Mouse (Mus musculus) lung, embryonic 14.5 days (tissue): ENCODE data around the gene Pigu. TPM values are rescaled to one million over a fixed set of nuclear protein-coding genes. Genes with fewer than 3 reads are reported as not detected.

Experiments
- ATAC-seq: fragments of 200-750 bp; cut with Nextera tagmentation; 2 replicates; pipeline ENCODE4 v1.8.0; 2017; ENCODE audit warnings: mild to moderate bottlenecking, moderate TSS enrichment, moderate library complexity; ENCODE audit not compliant: insufficient read depth
- DNase-seq: peaks from one replicate; pipeline ENCODE4 v3.0.0-alpha.2; 2015
- H3K27ac ChIP-seq: fragments of 300-500 bp; sonication (generic); 2 replicates; pipeline ENCODE4 v1.5.1; 2014; ENCODE audit warnings: low read depth, mild to moderate bottlenecking, moderate library complexity
- H3K27me3 ChIP-seq: fragments of 300-500 bp; sonication (generic); 2 replicates; pipeline ENCODE4 v1.6.1; 2014; ENCODE audit warnings: low read length, control low read depth; ENCODE audit not compliant: insufficient read depth
- H3K36me3 ChIP-seq: fragments of 300-500 bp; sonication (generic); 2 replicates; pipeline ENCODE4 v1.6.1; 2014; ENCODE audit warnings: control low read depth; ENCODE audit not compliant: insufficient read depth
- H3K4me1 ChIP-seq: fragments of 300-500 bp; sonication (generic); 2 replicates; pipeline ENCODE4 v1.6.1; 2014; ENCODE audit warnings: antibody characterized with exemption, control low read depth; ENCODE audit not compliant: insufficient read depth
- H3K4me2 ChIP-seq: fragments of 300-500 bp; sonication (generic); 2 replicates; pipeline ENCODE4 v1.6.1; 2014; ENCODE audit warnings: mild to moderate bottlenecking
- H3K4me3 ChIP-seq: fragments of 300-500 bp; sonication (generic); 2 replicates; pipeline ENCODE4 v1.5.1; 2014; ENCODE audit warnings: low read depth, low read length
- H3K9ac ChIP-seq: fragments of 300-500 bp; sonication (generic); 2 replicates; pipeline ENCODE4 v1.6.1; 2014
- H3K9me3 ChIP-seq: fragments of 300-500 bp; sonication (generic); 2 replicates; pipeline ENCODE4 v1.6.1; 2016; ENCODE audit warnings: low read depth, low read length, control low read depth
- CTCF ChIP-seq: IDR thresholded peaks from 2 replicates; pipeline ENCODE4 v1.5.1; 2016; ENCODE audit warnings: antibody characterized with exemption, low read depth
- WGBS: fragments of 180-500 bp; shearing (Covaris S2); extraction: QIAGEN DNeasy Blood & Tissue Kit; methylation state at CpG from one replicate; pipeline ENCODE4 v1.1.7; 2014; 5-methylcytosine and 5-hydroxymethylcytosine counted together
- polyA plus RNA-seq: library from polyadenylated mRNA; unstranded; fragments of >200 nt; fragmentation: Nextera tagmentation; extraction: Ambion mirVana; gene quantifications from 2 replicates; pipeline ENCODE4 v1.2.1, GENCODE M21; 2014

Pigu gene
- polyA plus RNA-seq, 1 experiment from 2014 or later = 54.0 TPM

DNA sequence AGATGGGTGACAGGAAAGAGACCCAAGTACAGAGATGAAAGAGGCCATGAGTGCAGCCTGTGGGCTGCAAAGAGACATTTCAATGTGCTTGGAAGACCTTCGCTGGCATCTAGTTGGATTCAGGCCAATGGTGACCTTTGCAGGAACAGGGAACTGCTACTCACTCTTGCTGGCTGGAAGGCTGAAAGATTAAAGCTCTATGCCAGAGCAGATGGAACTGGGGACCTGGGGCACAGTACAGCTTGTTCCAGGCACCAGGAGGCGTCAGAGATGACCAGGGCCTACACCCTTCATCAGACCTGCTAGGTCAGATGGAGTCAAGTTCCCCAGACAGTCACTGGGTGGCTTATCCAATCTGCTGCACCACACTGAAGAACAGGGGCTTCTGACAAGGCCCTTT lies 63.8 kb downstream of the Pigu start:
- Histone ChIP-seq H3K9me3 (no peaks in the 10 kb centered on the region), H3K4me1 (no peaks in the 10 kb centered on the region), H3K27me3 (no peaks in the 10 kb centered on the region), H3K36me3 (peaks cover 76% of the 10 kb centered on the region), H3K4me2 (no peak overlapping the region), H3K27ac (no peak overlapping the region), H3K4me3 (no peak overlapping the region), H3K9ac (no peak overlapping the region)
- ATAC-seq (no peak), DNase-seq (no peak)
- WGBS = 74% methylated on average over 2 of the region's 2 CpGs
- TF ChIP-seq CTCF = no peak

DNA sequence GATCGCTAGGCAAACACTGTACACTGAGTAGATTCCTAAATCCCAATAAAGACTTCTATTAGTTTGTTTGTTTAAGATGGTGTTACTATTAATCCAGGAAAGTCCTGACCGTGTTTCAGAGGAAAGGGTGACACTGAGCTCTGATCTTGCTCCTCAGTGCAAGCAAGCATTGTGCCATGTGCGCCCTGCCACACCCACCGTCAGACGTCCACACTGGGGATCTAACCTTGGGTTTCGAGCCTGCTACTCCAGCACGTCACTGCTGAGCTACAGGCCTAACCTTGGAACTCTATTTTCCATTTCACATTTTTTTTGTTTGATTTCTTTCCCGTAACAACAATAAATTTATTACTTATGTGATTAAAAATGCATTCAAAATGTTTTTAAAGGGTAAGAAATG lies 67.2 kb downstream of the Pigu start:
- no peak for DNase-seq
- H3K36me3 ChIP-seq = peaks cover 44% of the 10 kb centered on the region

DNA sequence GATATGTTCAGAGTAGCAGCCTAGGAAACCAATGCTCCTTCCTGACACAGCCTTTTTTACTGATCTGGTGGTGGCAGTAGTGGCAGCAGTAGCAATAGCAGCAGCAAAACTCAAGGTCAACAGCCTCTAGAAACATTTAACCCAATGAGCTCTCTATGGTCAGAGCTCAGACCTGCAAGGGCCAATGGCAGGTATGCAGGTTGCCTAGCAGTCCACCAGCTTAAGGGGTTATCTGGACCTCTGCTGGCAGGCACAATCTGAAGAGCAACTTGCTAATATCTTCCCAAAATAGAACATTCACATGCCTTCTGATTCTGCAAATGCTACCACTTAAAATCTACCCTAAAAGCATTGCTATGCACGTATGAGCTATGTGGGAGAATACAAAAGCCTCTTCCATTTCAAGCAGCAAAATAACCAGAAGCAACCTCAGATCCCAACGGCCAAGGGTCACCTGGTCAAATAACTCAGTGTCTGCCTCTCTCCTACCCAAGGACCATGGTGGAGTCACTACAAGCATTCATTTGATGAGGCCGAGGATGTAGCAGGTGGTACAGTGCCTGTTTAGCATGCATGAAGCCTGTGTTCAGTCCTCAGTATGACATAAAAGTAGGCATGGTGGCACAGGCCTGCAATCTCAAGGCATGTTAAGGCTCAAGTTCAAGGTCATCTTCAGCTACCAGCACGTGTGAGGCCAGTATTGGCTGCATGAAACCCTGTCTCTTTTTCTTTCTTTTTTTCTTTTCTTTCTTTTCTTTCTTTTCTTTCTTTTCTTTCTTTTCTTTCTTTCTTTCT lies 69.6 kb downstream of the Pigu start:
- Histone ChIP-seq H3K27me3 (no peaks in the 10 kb centered on the region), H3K4me3 (no peak overlapping the region), H3K9ac (no peak overlapping the region), H3K9me3 (no peaks in the 10 kb centered on the region), H3K27ac (no peak overlapping the region), H3K36me3 (peaks cover 36% of the 10 kb centered on the region), H3K4me2 (no peak overlapping the region), H3K4me1 (no peaks in the 10 kb centered on the region)
- no peak for ATAC-seq
- WGBS = 83% methylated on average over 4 of the region's 4 CpGs
- DNase-seq = no peak
- no peak for TF ChIP-seq CTCF

More for the DNA sequence above, 67.2 kb downstream of the Pigu start:
- ATAC-seq = no peak
- TF ChIP-seq CTCF = no peak
- Histone ChIP-seq H3K4me2 (no peak overlapping the region), H3K27me3 (no peaks in the 10 kb centered on the region), H3K27ac (no peak overlapping the region), H3K9ac (no peak overlapping the region), H3K4me1 (no peaks in the 10 kb centered on the region), H3K9me3 (no peaks in the 10 kb centered on the region), H3K4me3 (no peak overlapping the region)
- 85% methylated on average over 8 of the region's 8 CpGs for WGBS

DNA sequence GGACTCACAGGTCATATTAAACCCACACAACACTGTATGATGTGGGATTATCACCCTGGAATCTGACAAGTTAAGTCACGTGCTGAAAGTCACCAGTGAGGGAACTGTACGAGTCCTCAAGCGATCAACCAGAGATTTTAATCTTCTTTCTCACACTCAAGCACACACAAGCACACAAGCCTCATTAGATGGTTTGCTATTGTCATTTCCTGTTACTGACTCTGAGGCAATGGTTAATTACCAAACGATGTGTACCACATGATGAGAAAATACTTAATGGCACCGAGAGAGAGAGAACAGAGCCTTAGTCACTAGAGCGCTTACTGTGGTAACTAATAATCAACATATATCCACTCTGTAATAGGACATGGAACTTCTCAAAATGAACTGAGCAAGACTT lies 71.5 kb downstream of the Pigu start:
- H3K9me3 ChIP-seq = no peaks in the 10 kb centered on the region
- DNase-seq = no peak
- no peaks in the 10 kb centered on the region for H3K27me3 ChIP-seq
- ATAC-seq = no peak
- WGBS = 85% methylated on average over 6 of the region's 6 CpGs
- H3K4me1 ChIP-seq = no peaks in the 10 kb centered on the region
- no peak overlapping the region for H3K4me2 ChIP-seq
- H3K4me3 ChIP-seq = no peak overlapping the region
- TF ChIP-seq CTCF = no peak
- peaks cover 21% of the 10 kb centered on the region for H3K36me3 ChIP-seq
- H3K9ac ChIP-seq = no peak overlapping the region
- H3K27ac ChIP-seq = no peak overlapping the region

DNA sequence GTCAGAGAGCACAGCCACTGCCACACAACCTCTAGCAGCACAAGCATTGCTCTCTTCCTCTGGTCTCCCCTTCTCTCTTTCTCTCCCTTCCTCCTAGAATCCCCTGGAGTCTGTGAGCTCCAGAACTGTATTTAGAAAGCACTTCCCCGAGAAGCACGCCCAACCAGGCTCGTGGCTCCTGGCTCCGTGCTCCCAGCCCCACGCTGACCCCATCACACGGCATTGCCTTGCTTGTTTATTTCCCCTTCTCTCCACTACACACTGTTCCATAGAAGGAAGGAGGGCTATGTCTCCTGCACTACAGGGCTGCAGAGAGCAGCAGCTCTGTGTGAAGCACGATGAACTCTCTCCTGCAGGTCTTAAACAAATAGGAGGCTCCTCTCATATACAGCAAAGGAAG lies 72.6 kb downstream of the Pigu start:
- no peaks in the 10 kb centered on the region for H3K9me3 ChIP-seq
- peaks cover 10% of the 10 kb centered on the region; the same call in 1 of the 2 replicates for H3K36me3 ChIP-seq
- no peak overlapping the region for H3K4me2 ChIP-seq
- H3K27ac ChIP-seq = no peak overlapping the region
- DNase-seq (no peak), ATAC-seq (no peak)
- no peak overlapping the region for H3K9ac ChIP-seq
- TF ChIP-seq CTCF = no peak
- no peaks in the 10 kb centered on the region for H3K27me3 ChIP-seq
- no peaks in the 10 kb centered on the region for H3K4me1 ChIP-seq
- no peak overlapping the region for H3K4me3 ChIP-seq
- 50% methylated on average over 7 of the region's 7 CpGs for WGBS

DNA sequence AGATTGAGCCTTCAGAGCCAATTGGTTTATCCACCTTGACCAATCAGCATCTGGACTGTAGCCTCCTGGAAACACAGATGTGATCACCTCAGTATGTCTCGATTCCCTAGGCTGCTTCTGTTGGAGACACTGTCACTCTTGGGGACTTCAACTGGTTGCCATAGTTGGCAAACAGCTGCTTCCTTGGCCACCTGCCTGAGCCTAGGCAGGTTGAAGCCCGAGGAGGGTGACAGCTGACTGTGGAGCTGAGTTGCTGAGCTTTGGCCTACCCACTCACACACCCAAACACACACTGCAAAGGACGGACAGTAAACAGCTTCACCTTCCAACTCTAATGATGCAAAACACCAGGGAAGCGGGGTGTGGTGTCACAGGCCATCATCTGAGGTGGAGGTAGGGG lies 73.4 kb downstream of the Pigu start:
- DNase-seq = no peak
- Histone ChIP-seq H3K9me3 (no peaks in the 10 kb centered on the region), H3K9ac (no peak overlapping the region), H3K4me1 (no peaks in the 10 kb centered on the region), H3K4me2 (no peak overlapping the region), H3K27me3 (no peaks in the 10 kb centered on the region), H3K4me3 (no peak overlapping the region), H3K36me3 (peaks cover 7% of the 10 kb centered on the region; the same call in 1 of the 2 replicates), H3K27ac (no peak overlapping the region)
- 84% methylated on average over 4 of the region's 4 CpGs for WGBS
- no peak for TF ChIP-seq CTCF
- ATAC-seq = no peak

DNA sequence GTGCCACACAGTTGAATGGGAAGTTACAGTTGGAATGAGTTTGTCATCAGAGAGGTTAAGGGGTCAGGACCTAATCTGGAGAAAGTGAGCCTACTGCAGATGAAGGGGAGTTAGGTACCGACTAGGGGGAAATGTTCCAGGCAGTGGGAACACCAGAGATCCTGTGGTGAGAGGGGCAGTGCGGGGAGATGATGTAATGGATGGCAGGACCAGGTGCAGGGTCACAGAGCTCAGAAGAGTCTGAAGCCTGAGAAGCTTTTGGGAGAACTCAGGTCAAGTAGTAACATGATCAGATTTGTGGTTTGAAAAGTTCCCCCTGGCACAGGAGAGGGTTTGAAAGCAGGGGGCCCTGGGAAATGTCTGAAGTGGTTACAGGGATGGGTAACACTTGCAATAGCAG lies 77.1 kb downstream of the Pigu start:
- WGBS = 63% methylated on average over 2 of the region's 2 CpGs
- H3K4me2 ChIP-seq = no peak overlapping the region
- DNase-seq (no peak), ATAC-seq (no peak)
- H3K9me3 ChIP-seq = no peaks in the 10 kb centered on the region
- H3K27me3 ChIP-seq = no peaks in the 10 kb centered on the region
- no peak for TF ChIP-seq CTCF
- no peak overlapping the region for H3K9ac ChIP-seq
- no peak overlapping the region for H3K4me3 ChIP-seq
- peaks cover 4% of the 10 kb centered on the region; the same call in 1 of the 2 replicates for H3K4me1 ChIP-seq
- H3K27ac ChIP-seq = no peak overlapping the region
- peaks cover 15% of the 10 kb centered on the region; the same call in 1 of the 2 replicates for H3K36me3 ChIP-seq
